Mouse (Mus musculus) intestine, embryonic 16.5 days (tissue): Measurements from ENCODE around the gene 3300002I08Rik. TPM values are rescaled to one million over a fixed set of nuclear protein-coding genes. Genes with fewer than 3 reads are reported as not detected.
"Not testable (repeated sequence)": the region's sequence is repeated elsewhere in the genome, so short reads cannot be mapped to it uniquely, and the experiment has no call there.

ENCODE experiments used
- ATAC-seq: fragments of 200-750 bp; cut with Nextera tagmentation; 2 replicates; pipeline ENCODE4 v1.8.0; 2017; ENCODE audit warnings: moderate TSS enrichment, moderate library complexity
- H3K27ac ChIP-seq: fragments of 300-500 bp; sonication (generic); 2 replicates; pipeline ENCODE4 v1.5.1; 2014; ENCODE audit warnings: mild to moderate bottlenecking, low read length
- H3K27me3 ChIP-seq: fragments of 300-500 bp; sonication (generic); replicated peaks from 2 replicates; pipeline ENCODE4 v1.6.1; 2014; ENCODE audit warnings: low read length, control low read depth, mixed read lengths; ENCODE audit not compliant: control insufficient read depth, insufficient read depth
- H3K36me3 ChIP-seq: fragments of 300-500 bp; sonication (generic); 2 replicates; pipeline ENCODE4 v1.6.1; 2014; ENCODE audit warnings: low read length, control low read depth; ENCODE audit not compliant: control insufficient read depth, insufficient read depth
- H3K4me1 ChIP-seq: fragments of 300-500 bp; sonication (generic); 2 replicates; pipeline ENCODE4 v1.6.1; 2014; ENCODE audit warnings: low read length, control low read depth, mixed read lengths; ENCODE audit not compliant: control insufficient read depth, insufficient read depth
- H3K4me2 ChIP-seq: fragments of 300-500 bp; sonication (generic); 2 replicates; pipeline ENCODE4 v1.6.1; 2014; ENCODE audit warnings: low read depth, low read length, control low read depth
- H3K4me3 ChIP-seq: fragments of 300-500 bp; sonication (generic); 2 replicates; pipeline ENCODE4 v1.5.1; 2014; ENCODE audit warnings: mild to moderate bottlenecking, low read length
- H3K9ac ChIP-seq: fragments of 300-500 bp; sonication (generic); 2 replicates; pipeline ENCODE4 v1.6.1; 2014; ENCODE audit warnings: low read depth, low read length
- H3K9me3 ChIP-seq: fragments of 300-500 bp; sonication (generic); 2 replicates; pipeline ENCODE4 v1.6.1; 2016; ENCODE audit warnings: low read length, control low read depth; ENCODE audit not compliant: control insufficient read depth
- WGBS: fragments of 180-500 bp; shearing (Covaris S2); extraction: QIAGEN DNeasy Blood & Tissue Kit; methylation state at CpG from one replicate; pipeline ENCODE4 v1.1.7; 2014; 5-methylcytosine and 5-hydroxymethylcytosine counted together
- polyA plus RNA-seq: library from polyadenylated mRNA; unstranded; fragments of >200 nt; fragmentation: Nextera tagmentation; extraction: Ambion mirVana; gene quantifications from 2 replicates; pipeline ENCODE4 v1.2.1, GENCODE M21; 2015

3300002I08Rik gene
- polyA plus RNA-seq, 1 experiment from 2014 or later, result 5.5 TPM

GRCm38 (mm10) chr2:150310952-150311884 lies 51.3 kb downstream of the 3300002I08Rik start:
- Histone ChIP-seq H3K9ac (peak overlapping the region; percentile 74), H3K4me2 (peak overlapping the region; percentile 73), H3K27ac (peak overlapping the region; percentile 46), H3K4me3 (peak overlapping the region; percentile 64)
- H3K9me3 ChIP-seq, H3K27me3 ChIP-seq, H3K36me3 ChIP-seq, H3K4me1 ChIP-seq: not testable (repeated sequence)
- 10% methylated on average over 19 of the region's 19 CpGs for WGBS
- ATAC-seq, result peak; percentile 100

- H3K9ac ChIP-seq, result no peak overlapping the region
- no peaks in the 10 kb centered on the region for H3K36me3 ChIP-seq
- ATAC-seq, result no peak
- H3K27ac ChIP-seq, result no peak overlapping the region
- no peaks in the 10 kb centered on the region for H3K4me1 ChIP-seq
- no peak overlapping the region for H3K4me3 ChIP-seq
- WGBS, result 80% methylated on average over 10 of the region's 10 CpGs
- H3K27me3 ChIP-seq, result no peaks in the 10 kb centered on the region
- no peak overlapping the region for H3K4me2 ChIP-seq
- no peaks in the 10 kb centered on the region for H3K9me3 ChIP-seq
These were observed 55.3 kb downstream of the 3300002I08Rik start for GRCm38 (mm10) chr2:150307183-150307773.

DNA sequence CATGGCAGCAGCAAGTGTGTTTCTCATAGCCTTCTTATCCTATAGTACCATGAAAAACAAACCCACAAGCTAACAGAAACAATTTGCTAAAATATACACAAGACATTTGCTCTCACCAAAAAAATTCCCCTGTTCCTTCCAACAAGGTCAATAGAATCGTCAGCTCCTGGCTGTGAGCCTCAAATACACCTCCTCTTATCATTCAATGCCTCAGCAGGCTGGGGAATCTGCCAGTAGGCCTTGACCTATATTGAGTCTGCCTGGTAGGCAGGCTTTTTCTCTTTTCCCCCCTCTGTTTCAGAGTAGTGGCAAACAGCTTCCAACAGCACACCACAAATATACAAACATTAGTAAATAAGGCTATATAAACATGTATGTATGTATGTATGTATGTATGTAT lies 63.5 kb downstream of the 3300002I08Rik start:
- Histone ChIP-seq H3K9ac (no peak overlapping the region), H3K4me2 (no peak overlapping the region), H3K9me3 (no peaks in the 10 kb centered on the region), H3K27me3 (no peaks in the 10 kb centered on the region), H3K4me1 (no peaks in the 10 kb centered on the region), H3K27ac (no peak overlapping the region), H3K36me3 (no peaks in the 10 kb centered on the region), H3K4me3 (no peak overlapping the region)
- ATAC-seq, result no peak
- 28% methylated on average over 1 of the region's 1 CpGs for WGBS

DNA sequence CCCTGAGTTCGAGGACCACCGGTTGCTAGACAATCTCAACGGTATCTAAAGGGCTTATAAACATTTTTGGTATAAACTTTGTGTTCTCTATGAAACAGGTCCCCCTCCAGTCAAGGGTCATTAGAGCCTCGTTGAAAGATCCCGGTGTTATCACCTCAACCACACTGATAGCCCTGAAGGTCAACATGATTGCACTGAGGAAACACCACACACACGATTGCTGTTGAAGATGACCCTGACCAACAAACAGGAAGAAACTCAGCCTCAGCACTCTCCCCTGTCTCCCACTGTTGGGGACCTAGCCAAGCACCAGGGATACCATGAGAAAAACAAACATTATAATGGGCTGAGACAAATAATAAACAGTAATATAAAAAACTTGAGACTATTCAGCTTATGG lies 68.9 kb downstream of the 3300002I08Rik start:
- Histone ChIP-seq H3K4me2 (no peak overlapping the region), H3K4me1 (no peaks in the 10 kb centered on the region), H3K9ac (no peak overlapping the region), H3K27ac (no peak overlapping the region), H3K4me3 (no peak overlapping the region), H3K27me3 (no peaks in the 10 kb centered on the region), H3K9me3 (no peaks in the 10 kb centered on the region), H3K36me3 (no peaks in the 10 kb centered on the region)
- no peak for ATAC-seq
- WGBS, result 80% methylated on average over 6 of the region's 6 CpGs

Other genes starting within 250 kb of the 3300002I08Rik start
- gene Zfp120, start 226.1 kb downstream of the 3300002I08Rik start, polyA plus RNA-seq, result 6.9 and 7.0 TPM in 2 replicates
- not detected in 2 replicates for gene Gm10770, start 183.1 kb downstream of the 3300002I08Rik start, polyA plus RNA-seq
- gene Gm14139, start 181.0 kb downstream of the 3300002I08Rik start, polyA plus RNA-seq, result not detected in 2 replicates
- 7.2 and 8.3 TPM in 2 replicates for gene Zfp937, start 144.7 kb downstream of the 3300002I08Rik start, polyA plus RNA-seq
- 3.0 and 3.4 TPM in 2 replicates for gene Gm21994, start 107.2 kb downstream of the 3300002I08Rik start, polyA plus RNA-seq
- gene Gm14124, start 105.2 kb downstream of the 3300002I08Rik start, polyA plus RNA-seq, result 0.04 TPM in 1 of 2 replicates, not detected in the other
- gene Gm10130, start 39.1 kb downstream of the 3300002I08Rik start, polyA plus RNA-seq, result 1.8 and 3.3 TPM in 2 replicates
- gene Zfp442, start 88.7 kb upstream of the 3300002I08Rik start, polyA plus RNA-seq, result 4.8 and 5.7 TPM in 2 replicates
- not detected in 2 replicates for gene Zfp345, start 122.3 kb upstream of the 3300002I08Rik start, polyA plus RNA-seq
- 0.32 and 0.67 TPM in 2 replicates for gene Cst7, start 207.7 kb upstream of the 3300002I08Rik start, polyA plus RNA-seq
- 38.8 and 42.9 TPM in 2 replicates for gene Apmap, start 245.8 kb upstream of the 3300002I08Rik start, polyA plus RNA-seq